Mouse (Mus musculus): Measurements from ENCODE around the gene Tbc1d4.
A peak's percentile ranks its signal among the peaks of the same experiment; 100 is the strongest.
"Not testable (repeated sequence)": the region's sequence is repeated elsewhere in the genome, so short reads cannot be mapped to it uniquely, and the experiment has no call there.

Gene Tbc1d4

DNA sequence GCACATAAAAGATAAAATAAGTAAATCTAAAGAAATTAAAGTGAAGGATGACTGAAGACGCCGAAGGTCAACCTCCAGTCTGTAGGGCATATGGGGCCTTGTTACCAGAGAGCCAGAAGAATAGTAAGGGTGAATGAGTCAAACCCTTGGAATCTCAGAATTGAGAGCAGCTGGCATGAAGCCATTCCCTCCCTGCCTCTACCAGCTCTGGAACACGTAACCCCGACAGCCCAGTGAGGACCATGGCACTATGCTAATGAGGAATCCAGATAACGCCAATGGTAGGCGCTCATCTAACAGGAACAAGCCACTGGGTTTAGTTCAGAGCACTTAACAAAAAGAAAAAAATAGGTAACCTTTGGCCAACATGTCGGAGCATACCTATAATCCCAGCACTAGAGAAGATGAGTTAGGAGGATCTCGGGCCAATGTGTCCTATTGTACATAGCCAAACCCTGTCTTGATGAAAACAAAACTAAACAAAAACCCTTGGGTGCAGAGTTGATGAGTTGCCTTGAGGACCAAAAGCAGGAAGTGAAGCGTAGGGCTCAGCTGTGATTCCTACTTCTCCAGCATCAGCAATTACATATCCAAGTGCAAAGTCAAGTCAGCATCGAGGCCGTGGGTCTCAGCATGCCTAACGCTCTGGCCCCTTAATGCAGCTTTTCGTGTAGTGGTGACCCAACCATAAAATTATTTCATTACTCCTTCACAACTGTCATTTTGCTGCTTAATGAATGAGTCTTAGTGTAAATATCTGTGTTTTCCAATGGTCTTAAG is 13.5 kb downstream of the Tbc1d4 start:
- DNase-seq (ENCODE audit: low spot score): peak; percentile 12

DNA sequence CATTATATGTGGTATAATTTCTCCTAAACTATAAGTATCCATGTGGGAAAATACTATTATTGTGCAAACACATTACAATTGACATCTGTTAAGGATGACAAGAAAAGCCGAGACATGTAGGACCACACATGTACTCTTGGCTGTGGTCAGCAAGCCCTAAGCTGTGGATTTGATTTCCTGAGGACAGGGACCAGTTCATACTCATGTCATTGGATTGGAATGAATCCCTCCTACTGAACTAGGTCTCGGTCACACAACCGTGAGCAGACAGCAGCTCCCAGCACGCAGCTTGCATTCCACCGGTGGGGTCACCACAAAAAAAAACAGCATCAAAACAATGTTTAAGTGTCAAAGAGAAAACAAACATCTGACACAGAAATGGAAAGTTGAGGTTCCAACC is 15.0 kb downstream of the Tbc1d4 start:
- no peak for DNase-seq (ENCODE audit: low spot score)

DNA sequence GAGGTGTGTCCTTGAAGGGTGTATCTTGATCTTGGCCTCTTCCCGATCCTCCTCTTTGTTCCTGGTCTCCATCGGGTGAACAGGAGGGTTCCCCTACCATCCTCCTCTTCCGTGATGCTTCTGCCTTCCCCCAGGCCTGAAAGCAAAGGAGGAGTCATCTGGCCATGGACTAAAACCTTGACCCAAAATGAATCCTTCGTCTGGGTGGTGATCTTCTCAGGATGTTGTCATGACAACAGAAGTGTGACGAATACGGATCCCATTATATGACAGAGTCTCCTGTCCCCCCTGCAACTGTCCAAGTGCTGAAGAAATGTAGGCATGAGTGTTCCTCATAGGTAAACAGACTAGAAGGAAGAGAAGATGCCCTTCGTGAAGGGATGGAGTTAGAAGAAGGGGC is 15.7 kb downstream of the Tbc1d4 start:
- no peak for DNase-seq (ENCODE audit: low spot score)

DNA sequence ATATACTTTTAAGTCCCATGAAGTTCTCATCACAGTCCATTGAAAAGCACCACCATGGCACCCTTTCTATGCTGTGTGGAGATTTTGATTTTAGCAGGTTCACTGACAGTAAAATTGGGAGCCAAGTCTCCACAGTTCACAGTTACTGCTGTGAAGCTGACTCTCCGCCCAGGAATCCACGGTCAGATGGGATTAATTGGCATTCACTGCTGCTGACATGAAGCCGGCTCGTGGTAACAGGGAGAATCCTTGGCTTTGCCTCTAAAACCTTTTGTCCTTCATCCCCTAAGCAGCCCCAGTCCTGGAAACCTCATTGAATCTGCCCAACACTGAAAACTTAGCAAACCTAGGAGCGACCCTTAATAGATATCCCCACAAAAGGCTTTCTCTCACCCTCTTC is 17.9 kb downstream of the Tbc1d4 start:
- DNase-seq (ENCODE audit: low spot score): no peak

DNA sequence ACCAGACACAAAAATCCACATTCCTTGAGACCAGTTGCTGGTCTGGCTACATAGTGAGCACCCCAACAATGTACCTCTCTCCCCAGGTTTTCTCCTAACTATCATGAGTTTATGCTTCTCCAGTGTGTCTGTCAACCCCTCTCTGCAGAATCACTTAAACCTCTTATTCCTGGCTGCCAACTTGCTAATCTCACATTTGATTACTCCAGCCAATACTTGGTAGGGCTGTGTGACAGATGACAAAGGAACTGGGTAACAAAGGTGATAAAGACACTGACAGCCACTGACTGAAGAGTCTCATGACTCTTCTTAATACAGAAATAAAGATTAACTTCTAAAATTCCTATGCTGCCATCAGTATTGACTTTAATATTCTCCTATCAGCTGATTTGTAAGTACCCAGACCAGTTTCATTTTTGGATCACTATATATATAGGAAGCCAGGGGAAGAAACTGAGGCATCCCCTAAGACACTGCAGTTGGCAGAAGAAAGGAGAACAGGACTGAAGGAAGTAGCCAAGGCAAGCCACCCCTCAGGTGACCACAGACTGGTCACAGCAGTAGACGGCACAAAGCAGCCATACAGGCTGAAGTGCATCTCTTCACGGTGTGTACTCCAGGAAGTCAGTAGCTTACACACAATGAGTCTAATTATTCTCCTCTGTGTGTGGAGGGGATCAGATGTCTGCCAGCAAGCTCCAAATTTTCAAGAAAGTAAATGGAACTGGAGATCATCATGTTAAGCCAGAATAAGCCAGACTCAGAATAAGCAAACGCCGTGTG is 20.6 kb downstream of the Tbc1d4 start:
- not testable (repeated sequence) for DNase-seq (ENCODE audit: low spot score)

DNA sequence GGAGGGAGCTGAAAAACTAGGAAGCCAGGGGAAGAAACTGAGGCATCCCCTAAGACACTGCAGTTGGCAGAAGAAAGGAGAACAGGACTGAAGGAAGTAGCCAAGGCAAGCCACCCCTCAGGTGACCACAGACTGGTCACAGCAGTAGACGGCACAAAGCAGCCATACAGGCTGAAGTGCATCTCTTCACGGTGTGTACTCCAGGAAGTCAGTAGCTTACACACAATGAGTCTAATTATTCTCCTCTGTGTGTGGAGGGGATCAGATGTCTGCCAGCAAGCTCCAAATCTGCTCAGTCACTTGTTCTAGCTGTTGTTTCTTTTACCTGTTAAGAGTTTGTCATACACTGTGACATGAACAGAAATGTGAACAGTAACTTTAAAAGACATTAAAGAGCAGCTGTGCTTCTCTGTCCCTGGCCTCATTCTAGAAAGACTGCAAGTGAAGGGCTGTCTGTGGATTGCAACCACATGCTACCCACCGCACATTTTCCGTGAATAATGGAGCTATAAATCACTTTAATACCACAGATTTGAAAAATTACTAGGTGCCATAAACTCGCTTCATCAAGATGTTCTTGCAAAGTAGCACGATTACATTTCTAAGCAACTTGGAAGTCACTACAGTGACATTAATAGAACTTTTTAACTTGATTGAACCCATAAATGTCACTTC is 21.5 kb downstream of the Tbc1d4 start:
- DNase-seq (ENCODE audit: low spot score): not testable (repeated sequence)

DNA sequence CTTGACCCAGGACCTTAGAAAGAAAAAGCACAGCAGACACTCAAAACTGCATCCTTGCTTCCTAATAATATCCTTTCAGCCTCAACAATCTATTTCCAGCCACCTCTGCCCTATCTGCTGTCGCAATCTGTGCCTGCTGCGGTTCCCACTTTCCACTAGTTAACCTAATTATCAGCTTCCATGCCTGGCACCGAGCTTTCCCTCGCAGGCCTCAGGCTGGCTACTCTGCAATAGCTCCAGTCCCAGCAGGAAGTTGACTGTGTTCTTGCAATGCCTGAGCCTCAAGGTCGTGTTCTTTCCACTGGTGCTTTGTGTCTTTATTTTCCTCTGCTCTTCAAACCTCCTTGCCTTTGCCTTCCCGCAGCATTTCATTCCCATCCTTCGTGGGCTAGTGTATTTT is 22.9 kb downstream of the Tbc1d4 start:
- no peak for DNase-seq (ENCODE audit: low spot score)

DNA sequence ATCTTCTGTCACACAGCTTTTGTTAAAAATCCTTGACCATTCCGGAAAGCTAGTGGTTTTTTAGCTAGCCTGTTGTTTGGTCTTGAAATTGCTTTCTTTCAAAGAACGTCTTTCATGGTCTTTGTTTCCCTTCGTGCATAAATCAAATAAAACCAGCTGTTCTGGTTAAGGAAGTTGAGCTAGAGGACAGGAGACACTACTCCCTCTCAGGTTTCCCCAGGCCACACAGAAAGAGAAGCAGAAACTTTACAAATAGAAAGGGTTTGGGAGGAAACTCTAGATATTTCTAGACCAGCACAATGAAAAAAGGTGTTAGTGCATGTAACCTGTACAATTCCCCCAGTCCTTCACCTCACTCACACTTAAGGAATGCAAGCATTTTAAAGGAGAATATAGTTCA is 33.3 kb downstream of the Tbc1d4 start:
- no peak for DNase-seq (ENCODE audit: low spot score)

DNA sequence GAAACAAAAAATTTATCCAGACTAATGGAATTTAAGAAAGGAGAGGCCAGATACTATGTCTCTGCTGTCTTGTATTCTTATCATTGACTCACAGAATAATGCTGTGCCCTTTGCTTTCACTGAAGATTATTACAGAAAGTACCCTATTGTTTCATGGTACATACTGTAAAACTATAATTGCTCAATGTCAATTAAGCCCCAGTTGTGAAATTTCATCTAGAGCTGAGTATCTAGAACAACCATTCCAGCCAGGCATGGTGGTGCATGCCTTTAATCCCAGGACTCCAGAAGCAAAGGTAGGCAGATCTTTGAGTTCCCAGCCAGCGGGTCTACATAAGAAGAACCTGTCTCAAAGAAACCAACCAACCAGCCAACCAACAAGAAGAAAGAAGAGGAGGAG is 34.5 kb downstream of the Tbc1d4 start:
- no peak for DNase-seq (ENCODE audit: low spot score)

DNA sequence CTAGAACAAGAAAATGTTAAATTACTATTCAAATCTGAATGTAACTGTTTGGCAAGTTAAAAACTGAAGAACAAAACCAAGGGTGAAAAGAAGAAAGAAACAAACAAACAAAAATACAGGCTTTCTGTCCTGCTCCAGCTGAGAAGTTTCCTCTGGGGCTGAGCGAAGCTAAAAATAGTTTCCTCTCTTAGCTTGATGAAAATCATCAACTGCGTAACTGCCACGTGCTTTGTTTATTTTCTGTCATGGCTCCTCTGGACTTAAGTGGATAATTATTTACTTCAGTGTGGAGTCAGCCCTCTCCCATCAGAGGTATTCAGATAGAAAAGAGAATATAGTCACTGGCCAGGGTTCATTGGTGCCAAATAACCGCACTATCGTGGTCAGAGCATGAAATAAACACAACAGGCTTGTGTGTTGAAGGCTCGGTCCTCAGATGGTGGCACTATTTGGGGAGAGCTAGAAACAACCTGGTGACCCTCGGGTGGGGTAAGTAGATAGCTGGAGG is 35.8 kb downstream of the Tbc1d4 start:
- DNase-seq (ENCODE audit: low spot score): no peak

DNA sequence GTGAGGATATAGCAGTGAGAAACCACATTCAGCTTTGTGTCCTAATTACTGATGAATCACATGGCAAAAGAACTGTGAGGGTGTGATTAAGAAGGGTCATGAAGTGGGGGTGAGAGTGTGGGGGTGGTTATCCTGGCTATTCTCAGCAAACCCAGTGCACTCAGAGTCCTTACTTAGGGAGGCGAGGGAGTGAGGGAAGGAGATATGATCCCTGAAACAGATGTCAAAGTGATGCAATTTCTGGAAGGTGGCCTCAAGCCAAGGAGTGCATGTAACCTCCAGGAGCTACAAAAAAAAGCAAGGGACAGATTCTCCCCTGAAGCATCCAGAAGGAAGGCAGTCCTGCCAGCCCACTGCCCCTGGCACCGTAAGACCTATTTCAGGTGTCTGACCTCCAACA is 40.2 kb downstream of the Tbc1d4 start:
- DNase-seq (ENCODE audit: low spot score): peak; percentile 19

DNA sequence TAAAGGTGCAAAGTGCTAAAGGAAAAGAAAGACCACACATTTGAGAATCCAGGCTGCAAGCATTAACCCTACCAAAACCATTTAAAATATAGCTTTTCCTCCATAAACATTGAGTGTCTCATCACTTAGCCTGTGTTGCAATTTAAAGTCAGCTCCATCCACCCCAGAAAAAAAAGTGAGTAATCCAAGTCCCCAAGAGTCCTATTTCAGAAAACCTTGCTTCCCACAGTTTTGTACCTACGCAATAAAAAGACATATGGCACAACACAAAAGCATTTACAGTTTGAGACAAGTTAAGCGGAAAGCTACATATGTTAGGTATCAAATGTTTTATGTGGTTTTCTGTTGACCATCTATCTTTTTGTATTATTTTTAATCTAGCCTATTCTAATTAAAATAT is 42.3 kb downstream of the Tbc1d4 start:
- no peak for DNase-seq (ENCODE audit: low spot score)

DNA sequence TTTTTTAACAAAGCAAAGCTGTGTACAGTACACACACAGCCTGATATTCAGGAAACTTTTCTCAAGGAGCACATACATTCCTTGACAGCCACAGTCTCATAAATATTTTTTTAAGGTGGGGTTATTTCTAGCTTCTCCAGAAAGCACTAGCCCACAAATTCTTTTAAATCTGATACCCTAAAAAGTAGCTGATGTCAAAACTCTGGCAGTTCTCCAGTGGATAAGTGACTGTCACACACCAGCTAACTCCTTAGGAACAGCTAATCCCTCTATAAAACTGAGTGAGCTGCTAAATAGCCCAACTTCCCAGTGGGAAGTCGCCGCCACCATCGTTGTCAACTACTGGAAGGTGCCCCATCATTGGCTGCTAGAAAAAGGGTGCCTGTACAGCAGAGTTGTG is 43.3 kb downstream of the Tbc1d4 start:
- no peak for DNase-seq (ENCODE audit: low spot score)

DNA sequence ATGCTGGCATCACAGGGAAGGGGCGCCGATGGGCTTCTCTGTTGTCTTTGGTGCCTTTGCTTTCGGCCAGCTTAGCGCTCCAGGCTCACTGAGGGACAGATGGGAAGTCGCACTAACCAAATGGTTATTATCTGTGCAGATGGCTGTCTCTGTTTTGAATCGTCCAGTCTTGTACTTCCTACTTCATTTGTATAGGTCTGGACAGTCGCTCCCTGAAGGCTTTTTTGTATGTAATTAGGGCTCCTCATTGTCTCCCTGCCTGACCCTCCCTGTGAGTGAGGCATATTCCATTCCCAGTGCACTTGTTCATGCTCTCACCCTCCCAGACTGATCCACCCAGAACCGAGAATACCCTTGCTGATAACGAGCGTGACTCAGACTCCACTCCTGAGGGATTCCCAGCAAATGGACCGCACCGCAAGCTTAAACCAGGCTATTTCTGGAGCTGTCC is 47.7 kb downstream of the Tbc1d4 start:
- DNase-seq (ENCODE audit: low spot score): no peak

DNA sequence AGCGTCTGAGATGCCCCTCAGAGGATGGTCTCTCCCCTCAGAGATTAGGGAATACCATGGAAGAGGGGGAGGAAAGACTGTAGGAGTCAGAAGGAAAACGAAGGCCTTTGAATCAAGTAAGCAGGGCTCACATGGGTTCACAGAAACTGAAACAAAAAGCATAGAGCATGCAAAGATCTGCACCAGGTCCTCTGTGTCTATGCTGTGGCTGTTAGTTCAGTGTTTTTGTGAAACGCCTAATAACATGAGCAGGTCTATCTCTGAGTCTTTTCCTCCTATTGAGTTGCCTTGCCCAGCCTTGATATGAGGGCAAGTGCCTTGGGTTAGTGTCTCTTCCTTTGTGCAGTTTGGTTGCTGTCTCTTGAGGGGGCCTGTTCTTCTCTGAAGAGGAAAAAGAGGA is 49.5 kb downstream of the Tbc1d4 start:
- no peak for DNase-seq (ENCODE audit: low spot score)

DNA sequence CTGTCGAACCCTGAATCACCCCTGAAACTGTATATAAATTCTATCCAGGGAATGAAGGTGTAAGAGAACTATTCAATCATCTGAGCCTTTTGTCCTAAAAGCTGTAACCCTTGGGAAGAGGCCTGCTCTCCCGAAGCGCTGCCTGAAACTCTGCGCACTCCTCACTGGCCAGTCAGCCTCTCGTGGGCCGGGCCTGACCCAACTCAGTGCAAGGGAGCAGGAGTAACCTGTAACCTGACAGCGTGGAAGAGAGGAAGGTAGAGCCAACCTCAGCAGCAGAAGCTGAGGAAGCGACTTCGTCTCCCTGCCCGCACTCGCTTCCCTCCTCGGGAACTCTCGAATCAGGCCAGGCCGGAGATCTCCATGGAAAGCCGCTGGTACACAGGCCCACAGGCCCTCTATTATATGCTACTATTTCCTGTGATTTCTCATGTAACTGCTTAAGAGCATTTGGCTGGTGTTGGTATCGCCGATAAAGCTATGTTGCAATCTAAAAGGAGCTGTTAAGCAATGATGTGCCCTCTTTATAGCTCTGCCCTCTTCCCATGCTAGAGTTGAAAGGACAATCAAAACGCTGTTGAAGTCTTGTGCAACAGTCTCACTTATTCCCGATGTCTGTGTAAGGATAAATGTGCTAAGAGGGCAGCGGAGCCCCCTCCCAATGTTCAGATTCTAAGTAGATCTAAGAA is 60.0 kb downstream of the Tbc1d4 start:
- no peak for DNase-seq (ENCODE audit: low spot score)

DNA sequence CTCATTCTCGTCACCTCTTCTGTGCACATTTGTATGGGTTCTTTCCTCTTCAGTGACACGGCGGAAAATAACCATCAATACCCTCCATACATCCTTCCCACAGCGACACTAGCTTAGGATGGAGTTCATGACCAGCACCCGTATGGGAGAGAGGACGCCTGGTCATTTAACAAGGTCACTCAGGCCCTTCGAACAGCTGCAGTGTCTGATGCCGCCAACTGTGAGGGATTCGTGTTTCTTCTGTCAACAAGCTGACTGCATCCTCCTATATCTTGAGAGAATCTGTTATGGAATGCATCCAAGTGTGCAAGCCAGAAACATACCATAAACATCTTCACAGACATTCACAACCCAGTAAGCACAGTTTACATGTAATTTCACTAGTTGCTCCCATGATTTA is 67.1 kb downstream of the Tbc1d4 start:
- DNase-seq (ENCODE audit: low spot score): no peak

DNA sequence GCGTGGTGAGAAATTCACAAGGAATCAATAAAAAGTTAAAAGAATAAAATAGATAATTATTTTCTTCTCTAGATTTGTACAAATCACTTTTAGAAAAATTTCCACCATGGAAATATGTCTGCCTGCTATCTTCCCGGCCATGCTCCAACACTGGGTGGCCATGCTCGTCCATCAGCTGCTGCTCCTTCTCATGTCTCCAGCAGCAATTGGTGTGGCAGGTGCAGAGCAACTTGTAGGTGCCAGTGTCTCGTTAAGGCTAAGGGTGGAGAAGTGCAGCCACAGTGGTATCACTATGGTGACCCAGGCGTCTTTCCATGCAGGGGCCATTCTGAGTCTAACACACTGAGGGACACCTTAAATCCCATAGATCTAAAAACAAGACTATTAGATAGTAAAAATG is 67.8 kb downstream of the Tbc1d4 start:
- no peak for DNase-seq (ENCODE audit: low spot score)

DNA sequence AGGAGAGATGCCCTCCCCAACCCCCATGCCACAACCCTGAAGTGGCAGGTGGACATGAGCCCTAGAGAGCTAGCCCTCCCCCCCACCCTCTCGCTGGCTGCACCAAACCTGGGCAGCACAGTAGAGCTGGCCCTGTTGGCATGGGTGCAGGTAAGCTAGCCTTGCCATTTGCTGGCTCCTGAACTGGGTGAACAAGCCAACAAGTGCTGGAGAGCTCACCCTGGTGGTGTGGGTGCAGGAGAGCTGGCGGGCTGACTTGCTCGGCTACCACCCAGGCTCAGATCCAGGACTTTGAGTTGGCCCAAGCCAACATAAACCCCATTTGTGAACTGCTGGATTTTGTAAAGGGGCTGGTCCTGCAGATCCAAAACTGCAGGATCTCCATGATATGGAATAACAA is 68.5 kb downstream of the Tbc1d4 start:
- no peak for DNase-seq (ENCODE audit: low spot score)

DNA sequence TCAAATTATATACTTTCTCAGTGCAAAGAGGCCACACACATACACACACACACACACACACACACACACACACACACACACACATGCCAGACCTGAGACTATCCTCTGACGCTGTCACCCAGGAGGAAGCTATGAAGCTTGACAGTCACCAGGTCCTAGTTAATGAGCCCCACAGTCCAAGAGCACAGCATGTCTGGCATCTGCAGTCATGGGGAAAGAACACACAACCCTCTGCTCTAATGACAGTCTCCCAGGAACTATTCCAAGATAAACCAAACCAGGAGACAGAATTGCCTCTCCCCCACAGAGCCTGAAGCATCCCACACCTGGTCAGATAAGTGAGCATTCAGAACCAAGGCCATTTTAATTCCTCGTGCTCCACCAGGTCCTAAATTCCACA is 71.1 kb downstream of the Tbc1d4 start:
- no peak for DNase-seq (ENCODE audit: low spot score)

DNA sequence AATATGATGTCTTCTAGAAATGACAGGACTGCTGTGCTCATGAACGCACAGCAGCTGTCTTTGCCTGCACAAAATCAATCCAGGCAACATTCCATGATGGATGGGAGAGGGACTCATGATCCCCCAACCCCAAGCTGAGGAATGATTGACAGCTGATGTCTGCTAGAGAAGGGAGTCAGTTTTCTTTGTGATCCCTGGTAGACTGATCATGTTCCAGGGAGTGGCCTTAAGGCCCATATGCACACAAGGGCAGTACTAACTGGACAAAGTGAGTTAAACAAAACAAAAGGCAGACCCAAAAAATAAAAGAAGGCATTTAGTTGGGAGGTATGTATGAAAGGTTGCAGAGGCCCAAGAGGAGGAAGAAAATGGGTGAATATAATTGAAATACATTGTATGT is 71.6 kb downstream of the Tbc1d4 start:
- DNase-seq (ENCODE audit: low spot score): no peak

DNA sequence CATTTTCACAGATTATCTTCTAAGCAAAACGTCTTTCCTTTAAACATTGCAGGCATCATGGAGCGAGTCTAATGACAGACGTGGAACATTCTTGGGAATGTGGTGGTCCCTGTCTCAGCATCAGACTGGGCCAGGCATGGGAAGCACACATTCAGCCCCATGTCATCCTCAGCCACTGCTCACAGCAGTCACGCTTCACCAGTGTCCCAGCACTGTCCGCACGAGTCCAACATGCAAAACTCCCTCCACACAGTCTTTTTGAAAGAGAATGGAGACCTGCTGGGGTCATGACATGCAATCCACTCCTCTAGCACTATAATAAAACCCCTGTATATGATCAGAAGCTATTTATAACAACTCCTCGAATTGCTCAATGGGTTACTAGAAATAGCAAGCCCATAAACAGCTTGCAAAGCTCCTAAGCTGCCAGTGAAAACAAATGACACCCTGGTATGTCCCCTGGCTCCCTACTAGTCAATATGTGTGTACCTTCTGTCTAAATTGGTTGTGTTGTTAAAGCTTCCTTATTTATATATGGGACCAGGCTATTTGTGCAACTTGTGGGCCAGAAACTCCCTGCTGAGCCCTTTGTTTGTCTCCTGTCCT is 76.8 kb downstream of the Tbc1d4 start:
- no peak for DNase-seq (ENCODE audit: low spot score)
